Mouse (Mus musculus): ENCODE results near the gene Mrpl58. TPM values are rescaled to one million over a fixed set of nuclear protein-coding genes. Genes with fewer than 3 reads are reported as not detected.

Mrpl58 gene
- polyA plus RNA-seq, 1 experiment, result 63.1 TPM

- no peak for TF ChIP-seq GATA1 (IDR thresholded peaks at IDR 0.05; ENCODE audit: low read length)
Observed at GRCm38 (mm10) chr11:115406858-115407401, 3.4 kb downstream of the Mrpl58 start.

GRCm38 (mm10) chr11:115408266-115408920, 4.8 kb downstream of the Mrpl58 start:
- no peak for TF ChIP-seq GATA1 (IDR thresholded peaks at IDR 0.05; ENCODE audit: low read length)

- TF ChIP-seq GATA1 (IDR thresholded peaks at IDR 0.05; ENCODE audit: low read length), result no peak
Observed at GRCm38 (mm10) chr11:115409556-115409955, 6.0 kb downstream of the Mrpl58 start.

- no peak for TF ChIP-seq GATA1 (IDR thresholded peaks at IDR 0.05; ENCODE audit: low read length)
Observed at GRCm38 (mm10) chr11:115419531-115420237, 16.1 kb downstream of the Mrpl58 start, which contains the start of the genes Atp5h and Kctd2. Gene Atp5h, minus strand, starts transcription at chr11:115419962. Gene Kctd2, plus strand, starts transcription at chr11:115420128.

- TF ChIP-seq GATA1 (IDR thresholded peaks at IDR 0.05; ENCODE audit: low read length), result no peak
Observed at GRCm38 (mm10) chr11:115420336-115421190, 17.0 kb downstream of the Mrpl58 start.

DNA sequence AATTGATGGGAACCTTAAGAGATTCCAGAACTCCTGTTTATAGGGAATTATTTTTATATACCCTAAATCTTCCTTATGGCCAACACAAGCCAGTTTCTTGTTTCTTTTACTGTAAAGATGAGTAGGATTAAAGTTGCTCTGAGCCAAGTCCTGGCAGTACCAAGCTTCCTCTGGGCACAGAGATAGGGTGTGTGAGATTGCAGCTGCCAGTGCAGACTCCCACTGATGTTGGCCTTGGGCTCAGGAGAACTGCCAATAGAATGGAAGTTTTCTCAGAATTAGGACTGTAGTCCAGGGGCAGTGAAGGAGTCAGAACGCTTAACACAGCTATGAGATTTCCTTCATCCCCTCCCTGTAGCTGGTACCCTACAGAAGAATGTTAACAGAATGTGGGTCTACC, 17.8 kb downstream of the Mrpl58 start:
- TF ChIP-seq GATA1 (IDR thresholded peaks at IDR 0.05; ENCODE audit: low read length), result no peak

DNA sequence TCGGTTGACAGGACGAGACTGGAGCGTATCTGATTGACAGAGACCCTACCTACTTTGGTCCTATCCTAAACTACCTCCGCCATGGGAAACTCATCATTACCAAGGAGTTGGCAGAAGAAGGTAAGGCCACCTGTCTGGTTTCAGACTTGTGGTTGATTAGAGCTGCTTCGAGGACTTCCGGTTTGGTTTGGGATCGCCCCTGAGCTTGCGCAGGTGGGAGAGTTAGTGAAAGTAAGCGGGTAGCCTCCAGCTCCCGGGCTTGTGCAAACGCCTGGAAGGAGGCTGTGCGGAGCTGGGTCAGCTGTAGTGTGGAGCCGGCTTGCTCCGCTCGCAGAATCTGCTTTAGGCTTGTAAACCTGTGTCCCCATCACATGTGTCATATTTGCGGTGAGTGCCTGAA, 18.4 kb downstream of the Mrpl58 start:
- TF ChIP-seq GATA1 (IDR thresholded peaks at IDR 0.05; ENCODE audit: low read length), result no peak

DNA sequence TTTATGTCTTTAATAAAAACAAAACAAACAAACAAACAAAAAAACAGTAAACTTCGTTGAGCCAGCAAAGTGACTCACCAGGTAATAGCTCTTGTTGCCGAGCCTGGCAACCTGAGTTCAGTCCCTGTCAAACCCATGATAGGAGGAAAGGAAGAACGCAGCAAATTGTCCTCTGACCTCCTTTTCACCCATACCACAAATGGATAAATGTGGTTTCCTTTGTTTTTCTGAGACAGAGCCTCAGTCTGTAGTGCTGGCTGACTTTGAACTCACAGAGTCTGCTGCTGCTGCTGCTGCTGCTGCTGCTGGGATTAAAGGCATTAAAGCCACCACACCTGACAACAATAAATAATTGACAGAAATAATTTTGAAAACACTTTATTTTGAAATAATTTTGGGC, 19.5 kb downstream of the Mrpl58 start:
- no peak for TF ChIP-seq GATA1 (IDR thresholded peaks at IDR 0.05; ENCODE audit: low read length)

DNA sequence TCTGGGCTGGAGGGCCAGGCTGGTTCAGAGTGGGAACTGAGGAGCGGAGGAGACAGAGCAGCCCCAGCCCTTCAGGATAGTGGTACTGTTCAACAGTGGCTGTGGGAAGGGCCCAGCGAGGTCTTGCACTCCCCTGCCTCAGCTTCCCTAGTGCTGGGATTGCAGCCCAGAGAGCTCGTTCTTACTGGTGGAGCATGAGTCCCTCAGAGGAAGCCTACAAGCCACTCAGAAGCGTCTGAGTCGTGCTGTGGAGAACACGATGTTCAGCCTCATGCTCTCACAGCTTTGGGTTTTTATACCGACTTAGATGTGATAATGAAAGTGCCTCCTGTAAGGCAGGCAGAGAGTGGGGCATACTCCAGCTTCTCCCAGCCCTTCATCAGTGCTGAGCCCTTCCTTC, 21.1 kb downstream of the Mrpl58 start:
- no peak for TF ChIP-seq GATA1 (IDR thresholded peaks at IDR 0.05; ENCODE audit: low read length)

GRCm38 (mm10) chr11:115425671-115426070, 22.1 kb downstream of the Mrpl58 start:
- no peak for TF ChIP-seq GATA1 (IDR thresholded peaks at IDR 0.05; ENCODE audit: low read length)

DNA sequence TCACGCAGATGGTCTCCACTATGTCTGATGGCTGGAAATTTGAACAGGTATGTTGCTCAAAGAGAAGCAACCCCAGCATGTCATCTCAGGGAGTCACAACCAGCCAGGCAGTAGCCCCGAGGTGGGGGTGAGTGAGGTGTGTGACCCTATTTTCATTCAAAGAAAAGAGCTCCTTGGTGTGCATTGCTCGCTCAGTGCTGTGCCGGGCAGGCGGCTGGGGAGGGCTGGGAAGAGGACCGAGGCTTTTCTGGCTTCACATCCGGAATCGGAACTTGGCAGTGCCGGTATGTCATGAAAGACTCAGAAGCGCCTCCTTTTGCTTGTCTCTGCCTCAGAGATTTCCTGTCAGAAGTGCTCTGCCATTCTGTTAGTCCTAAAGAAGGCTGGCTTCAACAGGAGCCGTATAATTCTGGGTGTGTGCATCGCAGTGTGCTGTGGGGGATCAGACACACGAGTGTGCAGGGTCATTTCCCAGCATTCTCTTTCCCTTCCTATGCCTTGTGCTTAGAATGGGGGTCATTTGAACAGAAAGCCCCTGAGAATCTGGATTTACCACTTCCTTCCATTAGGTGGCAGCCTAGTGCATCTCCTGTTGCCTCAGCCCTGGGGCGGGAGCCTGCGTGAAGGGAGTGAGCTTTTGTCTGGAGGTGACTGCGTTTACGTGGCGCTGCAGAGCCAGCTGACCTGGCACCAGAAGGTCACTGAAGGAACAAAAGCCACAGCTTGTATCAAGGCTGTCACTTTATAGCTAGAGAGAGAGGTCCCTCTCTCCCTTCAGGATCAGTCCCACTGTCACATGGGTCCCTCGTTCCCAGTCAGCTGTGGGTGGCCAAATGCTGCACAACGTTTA, 24.2 kb downstream of the Mrpl58 start:
- TF ChIP-seq GATA1 (IDR thresholded peaks at IDR 0.05; ENCODE audit: low read length), result no peak

DNA sequence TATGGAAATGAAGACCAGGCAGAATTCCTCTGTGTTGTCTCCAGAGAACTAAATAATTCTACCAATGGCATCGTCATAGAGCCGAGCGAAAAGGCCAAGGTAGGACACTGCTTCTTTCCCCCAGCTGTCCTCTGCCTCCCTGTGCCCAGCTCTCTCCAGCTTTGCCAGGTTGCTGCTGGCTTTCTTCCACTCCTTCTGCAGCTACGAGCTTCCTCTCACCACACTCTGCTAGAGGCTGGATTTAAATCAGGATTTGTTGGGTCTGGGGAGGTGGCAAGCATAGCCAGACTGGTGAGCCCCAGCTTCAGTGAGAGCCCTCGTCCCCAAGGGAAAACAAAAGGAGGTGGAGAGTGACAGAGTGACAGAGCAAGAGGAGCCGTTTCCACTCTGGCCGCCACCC, 25.8 kb downstream of the Mrpl58 start:
- TF ChIP-seq GATA1 (IDR thresholded peaks at IDR 0.05; ENCODE audit: low read length), result no peak

GRCm38 (mm10) chr11:115430561-115430960, 27.0 kb downstream of the Mrpl58 start:
- no peak for TF ChIP-seq GATA1 (IDR thresholded peaks at IDR 0.05; ENCODE audit: low read length)

DNA sequence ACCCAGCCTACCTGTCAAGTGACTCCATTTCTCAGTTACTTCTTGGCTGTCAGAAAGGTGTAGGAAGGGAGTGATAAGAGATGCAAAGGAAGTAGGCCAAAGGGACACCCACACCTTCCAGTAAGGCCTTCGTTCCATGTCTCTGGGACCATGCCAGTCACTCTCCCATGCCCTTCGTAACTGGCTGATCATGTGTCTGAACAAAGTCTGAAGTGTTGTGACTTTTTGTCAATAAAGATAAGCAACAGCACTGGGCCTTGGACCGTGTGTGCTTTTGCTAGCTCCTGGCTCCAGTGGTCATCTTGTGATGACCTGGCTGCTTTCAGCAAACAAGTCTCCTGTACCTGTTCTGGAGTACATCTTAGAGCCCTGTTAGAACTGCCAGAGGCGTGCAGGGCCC, 29.3 kb downstream of the Mrpl58 start:
- no peak for TF ChIP-seq GATA1 (IDR thresholded peaks at IDR 0.05; ENCODE audit: low read length)

GRCm38 (mm10) chr11:115433342-115433741, 29.8 kb downstream of the Mrpl58 start:
- TF ChIP-seq GATA1 (IDR thresholded peaks at IDR 0.05; ENCODE audit: low read length), result no peak

Measured in G1E-ER4 (cell line).